Mouse (Mus musculus) olfactory bulb, adult 2 months (tissue): ENCODE data around the gene Med13l. TPM values are rescaled to one million over a fixed set of nuclear protein-coding genes. Genes with fewer than 3 reads are reported as not detected.

Experiments
- H3K27ac ChIP-seq: fragments of 200-500 bp; 2 replicates; pipeline ENCODE4 v1.5.1; 2012; ENCODE audit warnings: low read depth, low read length; ENCODE audit not compliant: insufficient read depth
- H3K4me1 ChIP-seq: fragments of 200-500 bp; 2 replicates; pipeline ENCODE4 v1.6.1; 2012; ENCODE audit warnings: low read length; ENCODE audit not compliant: control insufficient read depth, insufficient read depth
- H3K4me3 ChIP-seq: fragments of 200-500 bp; 2 replicates; pipeline ENCODE4 v1.5.1; 2012; ENCODE audit warnings: mild to moderate bottlenecking, low read depth, low read length, moderate library complexity; ENCODE audit not compliant: insufficient read depth
- CTCF ChIP-seq: fragments of 200-500 bp; IDR thresholded peaks from 2 replicates; pipeline ENCODE4 v1.5.1; 2012; ENCODE audit warnings: low read depth, mild to moderate bottlenecking, low read length, moderate library complexity; ENCODE audit not compliant: insufficient read depth
- POLR2A ChIP-seq: fragments of 200-500 bp; IDR thresholded peaks from 2 replicates; pipeline ENCODE4 v1.6.1; 2012; ENCODE audit warnings: mild to moderate bottlenecking, low read depth, low read length, moderate library complexity; ENCODE audit not compliant: insufficient read depth
- WGBS: fragments of 180-500 bp; shearing (Covaris S2); methylation state at CpG from one replicate; pipeline ENCODE4 v1.1.7; 2018; 5-methylcytosine and 5-hydroxymethylcytosine counted together
- polyA plus RNA-seq: library from polyadenylated mRNA; stranded (reverse); fragments of >200 nt; gene quantifications from 2 replicates; pipeline ENCODE4 v1.2.4, GENCODE M21; 2012; ENCODE audit warnings: low replicate concordance; ENCODE audit not compliant: missing spikeins, insufficient read depth, insufficient read length

The Med13l gene
- polyA plus RNA-seq, 1 experiment = not detected

- Histone ChIP-seq H3K4me1 (peaks cover under 1% of the 10 kb centered on the region; the same call in 1 of the 2 replicates), H3K27ac (no peak overlapping the region), H3K4me3 (no peak overlapping the region)
- 56% methylated on average over 3 of the region's 3 CpGs for WGBS
- no peak for TF ChIP-seq POLR2A
- TF ChIP-seq CTCF = no peak
Observed at GRCm38 (mm10) chr5:118520457-118520856, 40.0 kb upstream of the Med13l start.

GRCm38 (mm10) chr5:118524400-118524799 is 36.1 kb upstream of the Med13l start:
- no peak for TF ChIP-seq CTCF
- TF ChIP-seq POLR2A = no peak
- Histone ChIP-seq H3K4me1 (no peaks in the 10 kb centered on the region), H3K27ac (no peak overlapping the region), H3K4me3 (no peak overlapping the region)
- 93% methylated on average over 7 of the region's 7 CpGs for WGBS

GRCm38 (mm10) chr5:118525634-118526033 is 34.8 kb upstream of the Med13l start:
- TF ChIP-seq POLR2A (no peak), CTCF (no peak)
- Histone ChIP-seq H3K4me1 (no peaks in the 10 kb centered on the region), H3K27ac (no peak overlapping the region), H3K4me3 (no peak overlapping the region)
- WGBS = 90% methylated on average over 6 of the region's 6 CpGs

- 90% methylated on average over 13 of the region's 13 CpGs for WGBS
- H3K27ac ChIP-seq = no peak overlapping the region
- TF ChIP-seq POLR2A (no peak), CTCF (no peak)
- H3K4me1 ChIP-seq = no peaks in the 10 kb centered on the region
- no peak overlapping the region for H3K4me3 ChIP-seq
Observed at GRCm38 (mm10) chr5:118526504-118526903, 34.0 kb upstream of the Med13l start.

- 61% methylated on average over 7 of the region's 7 CpGs for WGBS
- H3K4me3 ChIP-seq = no peak overlapping the region
- peaks cover 6% of the 10 kb centered on the region for H3K4me1 ChIP-seq
- TF ChIP-seq POLR2A = no peak
- no peak overlapping the region for H3K27ac ChIP-seq
Observed at GRCm38 (mm10) chr5:118529241-118529640, 31.2 kb upstream of the Med13l start.

GRCm38 (mm10) chr5:118532125-118532524 is 28.4 kb upstream of the Med13l start:
- WGBS = 17% methylated on average over 13 of the region's 13 CpGs
- TF ChIP-seq CTCF (no peak), POLR2A (no peak)
- Histone ChIP-seq H3K4me1 (peaks cover 14% of the 10 kb centered on the region), H3K27ac (no peak overlapping the region), H3K4me3 (no peak overlapping the region)

GRCm38 (mm10) chr5:118532659-118533058 is 27.8 kb upstream of the Med13l start:
- 32% methylated on average over 15 of the region's 15 CpGs for WGBS
- Histone ChIP-seq H3K27ac (no peak overlapping the region), H3K4me3 (no peak overlapping the region), H3K4me1 (peaks cover 14% of the 10 kb centered on the region)
- no peak for TF ChIP-seq CTCF
- TF ChIP-seq POLR2A = no peak

GRCm38 (mm10) chr5:118534407-118534921 is 26.0 kb upstream of the Med13l start:
- 79% methylated on average over 9 of the region's 9 CpGs for WGBS
- TF ChIP-seq POLR2A = no peak
- TF ChIP-seq CTCF = no peak
- Histone ChIP-seq H3K4me1 (peaks cover 14% of the 10 kb centered on the region), H3K4me3 (no peak overlapping the region), H3K27ac (no peak overlapping the region)

- Histone ChIP-seq H3K4me3 (no peak overlapping the region), H3K4me1 (peaks cover 14% of the 10 kb centered on the region), H3K27ac (no peak overlapping the region)
- 39% methylated on average over 8 of the region's 8 CpGs for WGBS
- TF ChIP-seq CTCF = no peak
- TF ChIP-seq POLR2A = no peak
Observed at GRCm38 (mm10) chr5:118535130-118535529, 25.3 kb upstream of the Med13l start.

GRCm38 (mm10) chr5:118538487-118538886 is 22.0 kb upstream of the Med13l start:
- WGBS = 68% methylated on average over 5 of the region's 5 CpGs
- TF ChIP-seq CTCF = no peak
- TF ChIP-seq POLR2A = no peak

GRCm38 (mm10) chr5:118543816-118544215 is 16.7 kb upstream of the Med13l start:
- TF ChIP-seq POLR2A (no peak), CTCF (no peak)
- H3K4me1 ChIP-seq = no peaks in the 10 kb centered on the region
- WGBS = 95% methylated on average over 2 of the region's 2 CpGs
- no peak overlapping the region for H3K27ac ChIP-seq
- no peak overlapping the region for H3K4me3 ChIP-seq

More at GRCm38 (mm10) chr5:118538487-118538886, 22.0 kb upstream of the Med13l start:
- no peak overlapping the region for H3K27ac ChIP-seq
- peaks cover 8% of the 10 kb centered on the region for H3K4me1 ChIP-seq
- no peak overlapping the region for H3K4me3 ChIP-seq
